7 mouse cellular contexts compared by ENCODE assay signal in genomic region chr11:115514238-115514663, GRCm38 (mm10). TPM values are rescaled to one million over a fixed set of nuclear protein-coding genes. Genes with fewer than 3 reads are reported as not detected.
A peak's percentile ranks its signal among the peaks of the same experiment; 100 is the strongest.
DNase-seq lines count a peak whose midpoint lies in the region; ATAC-seq lines count a peak whose summit lies in the region.

TSS of gene Jpt1 (minus strand) at chr11:115514387.

- H3K9me3 ChIP-seq in intestine, embryonic 16.5 days (ENCODE audit: control insufficient read depth, low read length) = no peaks in the 10 kb centered on the region
- no peaks in the 10 kb centered on the region for H3K9me3 ChIP-seq in midbrain, embryonic 11.5 days (ENCODE audit: control insufficient read depth, low read length)

- H3K4me2 ChIP-seq in intestine, embryonic 16.5 days (ENCODE audit: low read depth, low read length) = peak within 1 kb of the TSS; percentile 52
- H3K4me2 ChIP-seq in midbrain, embryonic 11.5 days = peak within 1 kb of the TSS; percentile 70

- intact Hi-C loops in left cerebral cortex, postnatal 36 days (cut with DNase I) = no loop called here

- peak within 1 kb of the TSS; percentile 98 for H3K9ac ChIP-seq in intestine, embryonic 16.5 days (ENCODE audit: low read depth, low read length)
- H3K9ac ChIP-seq in midbrain, embryonic 11.5 days (ENCODE audit: low read length) = peak within 1 kb of the TSS; percentile 97

- no peaks in the 10 kb centered on the region for H3K27me3 ChIP-seq in intestine, embryonic 16.5 days (replicated peaks; ENCODE audit: control insufficient read depth, insufficient read depth, low read length)
- no peaks in the 10 kb centered on the region for H3K27me3 ChIP-seq in midbrain, embryonic 11.5 days (ENCODE audit: control insufficient read depth, insufficient read depth, low read length)

- H3K4me1 ChIP-seq in intestine, embryonic 16.5 days (ENCODE audit: control insufficient read depth, insufficient read depth, low read length) = peaks cover 31% of the 10 kb centered on the region
- peaks cover 27% of the 10 kb centered on the region for H3K4me1 ChIP-seq in midbrain, embryonic 11.5 days (ENCODE audit: control insufficient read depth, insufficient read depth, low read length)

- peak; percentile 92 for ATAC-seq in intestine, embryonic 16.5 days
- peak; percentile 98 for ATAC-seq in midbrain, embryonic 11.5 days (ENCODE audit: low FRiP score)

- no peaks in the 10 kb centered on the region for H3K36me3 ChIP-seq in intestine, embryonic 16.5 days (ENCODE audit: control insufficient read depth, insufficient read depth, low read length)
- no peaks in the 10 kb centered on the region for H3K36me3 ChIP-seq in midbrain, embryonic 11.5 days (ENCODE audit: control insufficient read depth, insufficient read depth, low read length)

- peak; percentile 95 for DNase-seq in adrenal gland, adult 8-10 months
- DNase-seq in embryo, embryonic 9.5 days (ENCODE audit: extremely low spot score) = peak; percentile 98
- DNase-seq in gastrocnemius, postnatal 4 days (ENCODE audit: low spot score in 2 of 2) = peak; percentile 81 to 95
- peak; percentile 94 to 97 for DNase-seq in left cerebral cortex, postnatal 36 days (ENCODE audit: low spot score in 2 of 2)
- peak; percentile 99 for DNase-seq in midbrain, embryonic 11.5 days (ENCODE audit: low spot score, missing footprints)
- peak; percentile 98 for DNase-seq in skeletal muscle tissue, adult 2 months (ENCODE audit: low read depth, low spot score)

- under 1% methylated on average over 24 of the region's 24 CpGs for WGBS in intestine, embryonic 16.5 days
- under 1% methylated on average over 24 of the region's 24 CpGs for WGBS in midbrain, embryonic 11.5 days

- H3K4me3 ChIP-seq in intestine, embryonic 16.5 days (ENCODE audit: low read length) = peak within 1 kb of the TSS; percentile 98
- H3K4me3 ChIP-seq in midbrain, embryonic 11.5 days (ENCODE audit: low read depth, low read length) = peak within 1 kb of the TSS; percentile 93

- peak within 1 kb of the TSS; percentile 85 for H3K27ac ChIP-seq in intestine, embryonic 16.5 days (ENCODE audit: low read length)
- H3K27ac ChIP-seq in midbrain, embryonic 11.5 days (ENCODE audit: low read depth, low read length) = peak within 1 kb of the TSS; percentile 55

RNA-seq across cellular contexts. Expression of gene Jpt1, which starts in this region (rescaled TPM):
- 100 to 1,000 TPM in 1 of 4 experiments, 10 to 100 TPM in 3; 86.2 to 109 (median 94.4) TPM for total RNA-seq in adrenal gland, adult 8-10 months (2022)
- 100 to 1,000 TPM; 251 to 285 TPM for total RNA-seq in gastrocnemius, postnatal 4 days (2021)
- 454 and 496 TPM in 2 replicates for polyA plus RNA-seq in intestine, embryonic 16.5 days (2015; fragmentation: Nextera tagmentation; extraction: Ambion mirVana)
- 100 to 1,000 TPM; 143 to 159 TPM for total RNA-seq in left cerebral cortex, postnatal 36 days (2021)
- polyA plus RNA-seq in midbrain, embryonic 11.5 days (2014; fragmentation: Nextera tagmentation; extraction: Ambion mirVana) = 954 and 958 TPM in 2 replicates

Comparison
In these comparisons a context has a peak if more than half of its experiments do, and no peak if none do; other contexts are left out.
1. Peak in every context shown above with its lines: DNase-seq, ATAC-seq, H3K4me3 ChIP-seq and H3K27ac ChIP-seq.